Mouse (Mus musculus) intestine, embryonic 15.5 days (tissue): Measurements from ENCODE around the gene Pecr. TPM values are rescaled to one million over a fixed set of nuclear protein-coding genes. Genes with fewer than 3 reads are reported as not detected.
"Not testable (repeated sequence)": the region's sequence is repeated elsewhere in the genome, so short reads cannot be mapped to it uniquely, and the experiment has no call there.

ENCODE experiments used
- ATAC-seq: fragments of 200-750 bp; cut with Nextera tagmentation; 2 replicates; pipeline ENCODE4 v1.8.0; 2017; ENCODE audit warnings: moderate TSS enrichment, moderate library complexity
- H3K27ac ChIP-seq: fragments of 300-500 bp; sonication (generic); 2 replicates; pipeline ENCODE4 v1.5.1; 2015; ENCODE audit warnings: mild to moderate bottlenecking, inconsistent platforms
- H3K27me3 ChIP-seq: fragments of 300-500 bp; sonication (generic); replicated peaks from 2 replicates; pipeline ENCODE4 v1.6.1; 2015; ENCODE audit warnings: inconsistent platforms
- H3K36me3 ChIP-seq: fragments of 300-500 bp; sonication (generic); 2 replicates; pipeline ENCODE4 v1.6.1; 2015; ENCODE audit warnings: inconsistent platforms
- H3K4me1 ChIP-seq: fragments of 300-500 bp; sonication (generic); replicated peaks from 2 replicates; pipeline ENCODE4 v1.6.1; 2015; ENCODE audit warnings: inconsistent platforms
- H3K4me2 ChIP-seq: fragments of 300-500 bp; sonication (generic); replicated peaks from 2 replicates; pipeline ENCODE4 v1.6.1; 2015; ENCODE audit warnings: mild to moderate bottlenecking, inconsistent platforms
- H3K4me3 ChIP-seq: fragments of 300-500 bp; sonication (generic); replicated peaks from 2 replicates; pipeline ENCODE4 v1.5.1; 2015; ENCODE audit warnings: inconsistent platforms
- H3K9ac ChIP-seq: fragments of 300-500 bp; sonication (generic); 2 replicates; pipeline ENCODE4 v1.6.1; 2015; ENCODE audit warnings: inconsistent platforms
- H3K9me3 ChIP-seq: fragments of 300-500 bp; sonication (generic); 2 replicates; pipeline ENCODE4 v1.6.1; 2016; ENCODE audit warnings: inconsistent platforms
- WGBS: fragments of 180-500 bp; shearing (Covaris S2); methylation state at CpG from one replicate; pipeline ENCODE4 v1.1.7; 2015; 5-methylcytosine and 5-hydroxymethylcytosine counted together
- polyA plus RNA-seq: library from polyadenylated mRNA; unstranded; fragments of >200 nt; fragmentation: Nextera tagmentation; extraction: Ambion mirVana; gene quantifications from 2 replicates; pipeline ENCODE4 v1.2.1, GENCODE M21; 2015

Pecr gene
- polyA plus RNA-seq, 1 experiment from 2014 or later = 57.7 TPM

GRCm38 (mm10) chr1:72282604-72283003 lies 1.5 kb downstream of the Pecr start:
- no peaks in the 10 kb centered on the region for H3K9me3 ChIP-seq
- H3K9ac ChIP-seq = no peak overlapping the region
- H3K4me2 ChIP-seq = no peak overlapping the region; the same call in 1 of the 2 replicates
- no peaks in the 10 kb centered on the region for H3K36me3 ChIP-seq
- WGBS = 50% methylated on average over 1 of the region's 1 CpGs
- 0 out of 2 replicates have a peak, but pooled peaks have one; percentile 9 for ATAC-seq
- H3K4me3 ChIP-seq = no peak overlapping the region
- H3K4me1 ChIP-seq = 0 out of 2 replicates have a peak, but pooled peaks cover 2% of the 10 kb centered on the region
- H3K27ac ChIP-seq = no peak overlapping the region
- H3K27me3 ChIP-seq = no peaks in the 10 kb centered on the region

- no peaks in the 10 kb centered on the region for H3K4me1 ChIP-seq
Measured at GRCm38 (mm10) chr1:72278085-72278484, 6.0 kb downstream of the Pecr start.

GRCm38 (mm10) chr1:72263099-72263498 lies 21.0 kb downstream of the Pecr start:
- Histone ChIP-seq H3K36me3 (no peaks in the 10 kb centered on the region), H3K27ac (no peak overlapping the region), H3K9ac (no peak overlapping the region), H3K4me3 (no peak overlapping the region), H3K4me1 (no peaks in the 10 kb centered on the region), H3K9me3 (no peaks in the 10 kb centered on the region), H3K4me2 (no peak overlapping the region), H3K27me3 (no peaks in the 10 kb centered on the region)
- ATAC-seq = no peak
- 88% methylated on average over 3 of the region's 3 CpGs for WGBS

More at GRCm38 (mm10) chr1:72278085-72278484, 6.0 kb downstream of the Pecr start:
- Histone ChIP-seq H3K27me3 (no peaks in the 10 kb centered on the region), H3K36me3 (peaks cover 9% of the 10 kb centered on the region; the same call in 1 of the 2 replicates), H3K9me3 (no peaks in the 10 kb centered on the region), H3K27ac (no peak overlapping the region), H3K4me2 (no peak overlapping the region), H3K9ac (no peak overlapping the region), H3K4me3 (no peak overlapping the region)
- ATAC-seq = no peak
- WGBS = 88% methylated on average over 3 of the region's 3 CpGs

- 84% methylated on average over 9 of the region's 9 CpGs for WGBS
- Histone ChIP-seq H3K4me2 (peak overlapping the region; percentile 57; the same call in 1 of the 2 replicates), H3K9ac (no peak overlapping the region), H3K4me3 (no peak overlapping the region), H3K9me3 (no peaks in the 10 kb centered on the region), H3K4me1 (peaks cover 3% of the 10 kb centered on the region), H3K27me3 (no peaks in the 10 kb centered on the region), H3K36me3 (no peaks in the 10 kb centered on the region), H3K27ac (no peak overlapping the region)
- ATAC-seq = no peak
Measured at GRCm38 (mm10) chr1:72256381-72257256, 27.5 kb downstream of the Pecr start.

GRCm38 (mm10) chr1:72255854-72256175 lies 28.3 kb downstream of the Pecr start:
- no peak for ATAC-seq
- Histone ChIP-seq H3K27me3 (no peaks in the 10 kb centered on the region), H3K9me3 (no peaks in the 10 kb centered on the region), H3K4me2 (peak overlapping the region; percentile 57), H3K4me1 (peaks cover 3% of the 10 kb centered on the region), H3K4me3 (no peak overlapping the region), H3K27ac (peak overlapping the region; percentile 81), H3K36me3 (no peaks in the 10 kb centered on the region), H3K9ac (no peak overlapping the region)
- WGBS = 29% methylated on average over 11 of the region's 11 CpGs

GRCm38 (mm10) chr1:72255062-72255853 lies 28.9 kb downstream of the Pecr start:
- Histone ChIP-seq H3K4me3 (peak overlapping the region; percentile 40), H3K9ac (no peak overlapping the region), H3K4me2 (peak overlapping the region; percentile 57), H3K27me3 (no peaks in the 10 kb centered on the region), H3K9me3 (no peaks in the 10 kb centered on the region), H3K36me3 (no peaks in the 10 kb centered on the region), H3K4me1 (peaks cover 3% of the 10 kb centered on the region), H3K27ac (peak overlapping the region; percentile 91)
- WGBS = 1% methylated on average over 15 of the region's 15 CpGs
- peak; percentile 92 for ATAC-seq

GRCm38 (mm10) chr1:72254545-72255061 lies 29.5 kb downstream of the Pecr start:
- H3K9ac ChIP-seq = peak overlapping the region; percentile 51
- under 1% methylated on average over 35 of the region's 35 CpGs for WGBS

GRCm38 (mm10) chr1:72253881-72254491 lies 30.1 kb downstream of the Pecr start:
- peak overlapping the region; percentile 91; the same call in 1 of the 2 replicates for H3K27ac ChIP-seq
- no peak overlapping the region for H3K9ac ChIP-seq
- ATAC-seq = peak; percentile 18; the same call in 1 of the 2 replicates

More at GRCm38 (mm10) chr1:72254545-72255061, 29.5 kb downstream of the Pecr start:
- peak; percentile 93 for ATAC-seq
- Histone ChIP-seq H3K27me3 (no peaks in the 10 kb centered on the region), H3K9me3 (no peaks in the 10 kb centered on the region), H3K4me3 (peak overlapping the region; percentile 40), H3K4me1 (peaks cover 3% of the 10 kb centered on the region), H3K4me2 (peak overlapping the region; percentile 57), H3K36me3 (no peaks in the 10 kb centered on the region), H3K27ac (peak overlapping the region; percentile 91)

GRCm38 (mm10) chr1:72251806-72252205 lies 32.3 kb downstream of the Pecr start:
- Histone ChIP-seq H3K9ac (no peak overlapping the region), H3K27ac (no peak overlapping the region), H3K4me3 (no peak overlapping the region), H3K4me2 (no peak overlapping the region), H3K27me3 (no peaks in the 10 kb centered on the region), H3K36me3 (no peaks in the 10 kb centered on the region), H3K9me3 (no peaks in the 10 kb centered on the region), H3K4me1 (peaks cover 3% of the 10 kb centered on the region)
- WGBS = 89% methylated on average over 1 of the region's 1 CpGs
- ATAC-seq = no peak

More at GRCm38 (mm10) chr1:72253881-72254491, 30.1 kb downstream of the Pecr start:
- Histone ChIP-seq H3K27me3 (no peaks in the 10 kb centered on the region), H3K4me1 (peaks cover 3% of the 10 kb centered on the region), H3K9me3 (no peaks in the 10 kb centered on the region), H3K4me3 (peak overlapping the region; percentile 40), H3K4me2 (peak overlapping the region; percentile 57), H3K36me3 (no peaks in the 10 kb centered on the region)
- WGBS = 28% methylated on average over 11 of the region's 11 CpGs

- H3K27ac ChIP-seq, H3K27me3 ChIP-seq, H3K9me3 ChIP-seq, H3K4me2 ChIP-seq, H3K36me3 ChIP-seq, H3K9ac ChIP-seq, H3K4me1 ChIP-seq, ATAC-seq, H3K4me3 ChIP-seq: not testable (repeated sequence)
- 44% methylated on average over 9 of the region's 9 CpGs for WGBS
Measured at GRCm38 (mm10) chr1:72248226-72248737, 35.8 kb downstream of the Pecr start.

- no peaks in the 10 kb centered on the region for H3K4me1 ChIP-seq
- no peak overlapping the region for H3K4me3 ChIP-seq
- no peaks in the 10 kb centered on the region for H3K9me3 ChIP-seq
- WGBS = 1% methylated on average over 12 of the region's 12 CpGs
- no peak overlapping the region for H3K9ac ChIP-seq
- H3K27ac ChIP-seq = peak overlapping the region; percentile 64; the same call in 1 of the 2 replicates
- no peak overlapping the region for H3K4me2 ChIP-seq
- ATAC-seq = peak; percentile 92
- no peaks in the 10 kb centered on the region for H3K27me3 ChIP-seq
- no peaks in the 10 kb centered on the region for H3K36me3 ChIP-seq
Measured at GRCm38 (mm10) chr1:72244317-72245036, 39.6 kb downstream of the Pecr start.
